Mouse (Mus musculus): ENCODE measurements at regions not wholly inside any gene's neighbourhood (a gene's known extent, or its start where the extent isn't known, plus 50 kb on each side); places are given as distances from the start of the nearest gene placed in this dataset.

- H3K79me2 ChIP-seq (ENCODE audit: control insufficient read depth, insufficient read depth, low read length, poor library complexity) = no peaks in the 10 kb centered on the region
Observed at GRCm38 (mm10) chr1:42585191-42585590, 110.4 kb upstream of the Pou3f3 start.

GRCm38 (mm10) chr1:42588499-42588898 is 107.1 kb upstream of the Pou3f3 start:
- TF ChIP-seq CHD1 (IDR thresholded peaks at IDR 0.05; ENCODE audit: low read depth, low read length) (no peak), MXI1 (IDR thresholded peaks at IDR 0.05; ENCODE audit: low read depth, low read length) (no peak), E2F4 (IDR thresholded peaks at IDR 0.05; ENCODE audit: borderline replicate concordance, low read depth, low read length) (no peak), ELF1 (IDR thresholded peaks at IDR 0.05; ENCODE audit: low read depth, low read length) (no peak), GATA1 (IDR thresholded peaks at IDR 0.05; ENCODE audit: low read depth, low read length) (no peak), HCFC1 (IDR thresholded peaks at IDR 0.05; ENCODE audit: low read depth, low read length) (no peak), MAX (IDR thresholded peaks at IDR 0.05; ENCODE audit: low read length) (no peak), POLR2A (IDR thresholded peaks at IDR 0.05; ENCODE audit: control insufficient read depth in 1 of 2, insufficient read depth in 1 of 2, low read depth in 1 of 2, low read length in 2 of 2, poor library complexity in 1 of 2) (no peak), ZKSCAN1 (IDR thresholded peaks at IDR 0.05; ENCODE audit: low read depth, low read length) (no peak), RCOR1 (IDR thresholded peaks at IDR 0.05; ENCODE audit: low read depth, low read length) (no peak), SIN3A (IDR thresholded peaks at IDR 0.05; ENCODE audit: low read length) (no peak), MYB (IDR thresholded peaks at IDR 0.05; ENCODE audit: low read depth, low read length) (no peak), CHD2 (IDR thresholded peaks at IDR 0.05; ENCODE audit: low read length) (no peak), MEF2A (IDR thresholded peaks at IDR 0.05; ENCODE audit: extremely low read depth, insufficient replicate concordance, low read depth, low read length, poor library complexity, severe bottlenecking) (no peak), RAD21 (IDR thresholded peaks at IDR 0.05; ENCODE audit: low read depth, low read length) (no peak), EP300 (IDR thresholded peaks at IDR 0.05; ENCODE audit: low read depth in 1 of 2, low read length in 2 of 2) (no peak), ZC3H11A (IDR thresholded peaks at IDR 0.05; ENCODE audit: low read depth, low read length) (no peak), ZNF384 (IDR thresholded peaks at IDR 0.05; ENCODE audit: low read depth, low read length) (no peak), CTCF (IDR thresholded peaks at IDR 0.05 in 2 of 3, conservative IDR thresholded peaks at IDR 0.05 in 1 of 3; ENCODE audit: control insufficient read depth in 1 of 3, insufficient read depth in 1 of 3, low read depth in 2 of 3, low read length in 3 of 3, poor library complexity in 1 of 3, severe bottlenecking in 1 of 3) (no peak), USF2 (IDR thresholded peaks at IDR 0.05; ENCODE audit: borderline replicate concordance in 1 of 2, insufficient read depth in 1 of 2, low read depth in 1 of 2, low read length in 2 of 2) (no peak)
- Histone ChIP-seq H3K27me3 (ENCODE audit: control insufficient read depth in 1 of 2, insufficient read depth in 2 of 2, low read length in 2 of 2) (no peaks in the 10 kb centered on the region), H3K9me3 (replicated peaks; ENCODE audit: insufficient read depth, low read length) (no peaks in the 10 kb centered on the region)

More at GRCm38 (mm10) chr1:42585191-42585590, 110.4 kb upstream of the Pou3f3 start:
- Histone ChIP-seq H3K9ac (ENCODE audit: control insufficient read depth, low read depth, low read length, poor library complexity, severe bottlenecking) (no peak overlapping the region), H3K27ac (ENCODE audit: control insufficient read depth, low read depth, low read length) (no peak overlapping the region), H3K27me3 (ENCODE audit: control insufficient read depth in 1 of 2, insufficient read depth in 2 of 2, low read length in 2 of 2) (no peaks in the 10 kb centered on the region), H3K4me3 (ENCODE audit: control insufficient read depth in 1 of 2, insufficient read depth in 1 of 2, low read depth in 2 of 2, low read length in 2 of 2) (no peak overlapping the region), H3K4me1 (ENCODE audit: control insufficient read depth in 1 of 2, insufficient read depth in 2 of 2, low read length in 2 of 2) (no peaks in the 10 kb centered on the region), H3K9me3 (replicated peaks; ENCODE audit: insufficient read depth, low read length) (no peaks in the 10 kb centered on the region), H3K36me3 (ENCODE audit: control insufficient read depth in 1 of 2, insufficient read depth in 2 of 2, low read length in 2 of 2) (no peaks in the 10 kb centered on the region)
- no peak for DNase-seq (ENCODE audit: low read depth, low spot score)
- TF ChIP-seq GATA1 (IDR thresholded peaks at IDR 0.05; ENCODE audit: low read depth, low read length) (no peak), TBP (IDR thresholded peaks at IDR 0.05; ENCODE audit: low read depth, low read length) (no peak), TCF12 (IDR thresholded peaks at IDR 0.05; ENCODE audit: low read depth, low read length) (no peak), ELF1 (IDR thresholded peaks at IDR 0.05; ENCODE audit: low read depth, low read length) (no peak), MAFK (IDR thresholded peaks at IDR 0.05; ENCODE audit: borderline replicate concordance, low read depth, low read length) (no peak), MEF2A (IDR thresholded peaks at IDR 0.05; ENCODE audit: extremely low read depth, insufficient replicate concordance, low read depth, low read length, poor library complexity, severe bottlenecking) (no peak)

More at GRCm38 (mm10) chr1:42588499-42588898, 107.1 kb upstream of the Pou3f3 start:
- DNase-seq (ENCODE audit: low read depth, low spot score) = no peak
- no peak overlapping the region for H3K4me3 ChIP-seq (ENCODE audit: control insufficient read depth in 1 of 2, insufficient read depth in 1 of 2, low read depth in 2 of 2, low read length in 2 of 2)
- no peak overlapping the region for H3K9ac ChIP-seq (ENCODE audit: control insufficient read depth, low read depth, low read length, poor library complexity, severe bottlenecking)
- H3K36me3 ChIP-seq (ENCODE audit: control insufficient read depth in 1 of 2, insufficient read depth in 2 of 2, low read length in 2 of 2) = no peaks in the 10 kb centered on the region
- H3K4me1 ChIP-seq (ENCODE audit: control insufficient read depth in 1 of 2, insufficient read depth in 2 of 2, low read length in 2 of 2) = no peaks in the 10 kb centered on the region
- H3K27ac ChIP-seq (ENCODE audit: control insufficient read depth, low read depth, low read length) = no peak overlapping the region
- H3K79me2 ChIP-seq (ENCODE audit: control insufficient read depth, insufficient read depth, low read length, poor library complexity) = no peaks in the 10 kb centered on the region

All from MEL (cell line).